Mouse (Mus musculus) G1E (cell line): Measurements from ENCODE around the gene Arid5b.

Experiments
- CTCF ChIP-seq: IDR thresholded peaks from 2 replicates; pipeline ENCODE4 v1.5.1; 2012; ENCODE audit warnings: low read depth, low read length, inconsistent platforms, mixed read lengths
- GATA2 ChIP-seq: IDR thresholded peaks from 2 replicates; pipeline ENCODE4 v1.6.1; 2012; ENCODE audit warnings: low read depth, low read length, inconsistent platforms, borderline replicate concordance

GRCm38 (mm10) chr10:68110182-68110581 is 168.4 kb downstream of the Arid5b start:
- TF ChIP-seq CTCF (no peak), GATA2 (no peak)
